Mouse (Mus musculus) liver, embryonic 13.5 days (tissue): Measurements from ENCODE around the gene Prtg. TPM values are rescaled to one million over a fixed set of nuclear protein-coding genes. Genes with fewer than 3 reads are reported as not detected.
A peak's percentile ranks its signal among the peaks of the same experiment; 100 is the strongest.

Source experiments
- ATAC-seq: fragments of 200-750 bp; cut with Nextera tagmentation; 2 replicates; pipeline ENCODE4 v1.8.0; 2017; ENCODE audit warnings: low read depth, mild to moderate bottlenecking, moderate number of reproducible peaks, moderate library complexity
- DNase-seq: peaks from one replicate; pipeline ENCODE4 v3.0.0; 2022
- H3K27ac ChIP-seq: fragments of 300-500 bp; sonication (generic); 2 replicates; pipeline ENCODE4 v1.5.1; 2015; ENCODE audit warnings: moderate library complexity, mild to moderate bottlenecking, inconsistent platforms
- H3K27me3 ChIP-seq: fragments of 300-500 bp; sonication (generic); 2 replicates; pipeline ENCODE4 v1.6.1; 2015; ENCODE audit warnings: mild to moderate bottlenecking, inconsistent platforms
- H3K36me3 ChIP-seq: fragments of 300-500 bp; sonication (generic); 2 replicates; pipeline ENCODE4 v1.6.1; 2015; ENCODE audit warnings: mild to moderate bottlenecking, inconsistent platforms
- H3K4me1 ChIP-seq: fragments of 300-500 bp; sonication (generic); replicated peaks from 2 replicates; pipeline ENCODE4 v1.6.1; 2015; ENCODE audit warnings: inconsistent platforms
- H3K4me2 ChIP-seq: fragments of 300-500 bp; sonication (generic); 2 replicates; pipeline ENCODE4 v1.6.1; 2015; ENCODE audit warnings: inconsistent platforms, mild to moderate bottlenecking, moderate library complexity
- H3K4me3 ChIP-seq: fragments of 300-500 bp; sonication (generic); replicated peaks from 2 replicates; pipeline ENCODE4 v1.5.1; 2015; ENCODE audit warnings: mild to moderate bottlenecking, inconsistent platforms
- H3K9ac ChIP-seq: fragments of 300-500 bp; sonication (generic); 2 replicates; pipeline ENCODE4 v1.6.1; 2015; ENCODE audit warnings: mild to moderate bottlenecking, inconsistent platforms
- H3K9me3 ChIP-seq: fragments of 300-500 bp; sonication (generic); replicated peaks from 2 replicates; pipeline ENCODE4 v1.6.1; 2016; ENCODE audit warnings: inconsistent platforms
- WGBS: fragments of 180-500 bp; shearing (Covaris S2); methylation state at CpG from one replicate; pipeline ENCODE4 v1.1.7; 2015; ENCODE audit not compliant: insufficient replicate concordance; 5-methylcytosine and 5-hydroxymethylcytosine counted together
- polyA plus RNA-seq: library from polyadenylated mRNA; unstranded; fragments of >200 nt; fragmentation: Nextera tagmentation; extraction: Ambion mirVana; gene quantifications from 2 replicates; pipeline ENCODE4 v1.2.1, GENCODE M21; 2015

Prtg gene
- 0.09 and 0.14 TPM in 2 replicates for polyA plus RNA-seq

GRCm38 (mm10) chr9:72806731-72807419, at the start of gene Prtg:
TSS of gene Prtg (plus strand) at chr9:72806874.
- Histone ChIP-seq H3K9ac (peak within 1 kb of the TSS; percentile 50), H3K4me2 (peak within 1 kb of the TSS; percentile 68), H3K36me3 (no peaks in the 10 kb centered on the region), H3K4me3 (peak within 1 kb of the TSS; percentile 62), H3K4me1 (peaks cover 5% of the 10 kb centered on the region; the same call in 1 of the 2 replicates), H3K27ac (no peak within 1 kb of the TSS), H3K9me3 (no peaks in the 10 kb centered on the region), H3K27me3 (peaks cover 69% of the 10 kb centered on the region)
- ATAC-seq (peak; percentile 57), DNase-seq (no peak)
- WGBS: under 1% methylated on average over 44 of the region's 57 CpGs

- DNase-seq (no peak), ATAC-seq (no peak)
- no peaks in the 10 kb centered on the region for H3K36me3 ChIP-seq
- no peaks in the 10 kb centered on the region for H3K9me3 ChIP-seq
- no peak overlapping the region for H3K27ac ChIP-seq
- no peak overlapping the region for H3K9ac ChIP-seq
- no peak overlapping the region for H3K4me2 ChIP-seq
- WGBS: 61% methylated on average over 5 of the region's 5 CpGs
- no peaks in the 10 kb centered on the region for H3K4me1 ChIP-seq
- H3K27me3 ChIP-seq: no peaks in the 10 kb centered on the region
- H3K4me3 ChIP-seq: no peak overlapping the region
Measured at GRCm38 (mm10) chr9:72757143-72757542, 49.5 kb upstream of the Prtg start.

DNA sequence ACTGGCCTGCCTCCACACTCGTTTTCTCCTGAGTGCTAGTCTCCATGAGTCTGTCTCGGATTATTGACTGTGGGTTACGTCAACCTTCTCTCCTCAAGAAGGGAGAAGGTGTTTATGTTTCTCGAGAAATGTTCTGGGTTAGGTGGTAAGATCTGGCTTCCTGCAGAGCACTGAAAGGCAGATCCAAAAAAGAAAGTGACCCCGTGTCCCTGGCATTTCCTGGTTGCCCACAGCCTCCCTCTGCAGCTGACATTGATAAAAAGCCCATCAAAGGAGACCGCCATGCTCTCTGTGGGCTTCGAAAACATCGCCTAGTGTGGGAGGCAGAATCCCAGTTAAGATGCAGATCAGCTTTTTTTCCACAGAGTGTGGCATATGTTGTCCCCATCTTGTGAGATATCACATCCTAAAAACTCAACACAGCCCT, 48.0 kb upstream of the Prtg start:
- ATAC-seq (no peak), DNase-seq (no peak)
- Histone ChIP-seq H3K27ac (no peak overlapping the region), H3K4me1 (no peaks in the 10 kb centered on the region), H3K36me3 (no peaks in the 10 kb centered on the region), H3K4me3 (no peak overlapping the region), H3K4me2 (no peak overlapping the region), H3K9me3 (no peaks in the 10 kb centered on the region), H3K27me3 (no peaks in the 10 kb centered on the region), H3K9ac (no peak overlapping the region)
- WGBS: 39% methylated on average over 8 of the region's 8 CpGs

GRCm38 (mm10) chr9:72763050-72763718, 43.5 kb upstream of the Prtg start:
- Histone ChIP-seq H3K9me3 (no peaks in the 10 kb centered on the region), H3K9ac (no peak overlapping the region), H3K4me1 (peaks cover 7% of the 10 kb centered on the region; the same call in 1 of the 2 replicates), H3K36me3 (no peaks in the 10 kb centered on the region), H3K27me3 (no peaks in the 10 kb centered on the region), H3K27ac (no peak overlapping the region), H3K4me3 (no peak overlapping the region), H3K4me2 (no peak overlapping the region)
- ATAC-seq (no peak), DNase-seq (no peak)
- 30% methylated on average over 3 of the region's 3 CpGs for WGBS

- DNase-seq: peak; percentile 53
- peak; percentile 26; the same call in 1 of the 2 replicates for ATAC-seq
Measured at GRCm38 (mm10) chr9:72766789-72767349, 39.8 kb upstream of the Prtg start.

GRCm38 (mm10) chr9:72775022-72775421, 31.7 kb upstream of the Prtg start:
- Histone ChIP-seq H3K4me2 (no peak overlapping the region), H3K4me3 (no peak overlapping the region), H3K27me3 (no peaks in the 10 kb centered on the region), H3K36me3 (no peaks in the 10 kb centered on the region), H3K9me3 (no peaks in the 10 kb centered on the region), H3K4me1 (0 out of 2 replicates have a peak, but pooled peaks cover 6% of the 10 kb centered on the region), H3K27ac (no peak overlapping the region), H3K9ac (no peak overlapping the region)
- 62% methylated on average over 4 of the region's 4 CpGs for WGBS
- DNase-seq (no peak), ATAC-seq (no peak)

More at GRCm38 (mm10) chr9:72766789-72767349, 39.8 kb upstream of the Prtg start:
- no peaks in the 10 kb centered on the region for H3K9me3 ChIP-seq
- 2% methylated on average over 17 of the region's 17 CpGs for WGBS
- peak overlapping the region; percentile 45 for H3K4me3 ChIP-seq
- no peaks in the 10 kb centered on the region for H3K27me3 ChIP-seq
- no peak overlapping the region for H3K27ac ChIP-seq
- peaks cover 7% of the 10 kb centered on the region; the same call in 1 of the 2 replicates for H3K4me1 ChIP-seq
- H3K36me3 ChIP-seq: no peaks in the 10 kb centered on the region
- peak overlapping the region; percentile 36; the same call in 1 of the 2 replicates for H3K9ac ChIP-seq
- peak overlapping the region; percentile 67 for H3K4me2 ChIP-seq

DNA sequence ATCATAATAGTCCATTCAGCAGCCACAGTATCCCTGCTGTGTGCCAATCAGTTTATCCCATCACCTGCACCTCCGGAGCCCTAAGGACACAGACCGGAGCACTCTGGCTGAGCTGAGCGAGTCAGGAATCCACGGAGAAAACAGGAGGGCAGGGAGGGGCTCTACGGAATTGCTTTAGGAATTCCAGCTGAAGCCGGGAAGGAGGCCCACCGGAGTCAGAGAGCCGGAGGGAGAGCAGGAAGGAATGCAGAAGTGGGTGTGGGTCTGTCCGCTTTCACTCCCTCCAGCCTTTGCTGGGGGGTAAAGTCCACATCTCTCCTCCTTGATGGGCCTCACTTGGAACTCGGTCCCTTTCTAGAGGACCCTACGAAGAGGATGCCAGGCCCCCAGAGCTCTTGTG, 27.7 kb upstream of the Prtg start:
- Histone ChIP-seq H3K9ac (no peak overlapping the region), H3K9me3 (no peaks in the 10 kb centered on the region), H3K27ac (no peak overlapping the region), H3K4me1 (peaks cover 12% of the 10 kb centered on the region; the same call in 1 of the 2 replicates), H3K36me3 (no peaks in the 10 kb centered on the region), H3K4me2 (no peak overlapping the region), H3K27me3 (no peaks in the 10 kb centered on the region), H3K4me3 (no peak overlapping the region)
- DNase-seq (no peak), ATAC-seq (no peak)
- WGBS: 58% methylated on average over 11 of the region's 11 CpGs

- ATAC-seq: no peak
- Histone ChIP-seq H3K9me3 (no peaks in the 10 kb centered on the region), H3K4me3 (no peak overlapping the region)
Measured at GRCm38 (mm10) chr9:72779733-72780132, 26.9 kb upstream of the Prtg start.

DNA sequence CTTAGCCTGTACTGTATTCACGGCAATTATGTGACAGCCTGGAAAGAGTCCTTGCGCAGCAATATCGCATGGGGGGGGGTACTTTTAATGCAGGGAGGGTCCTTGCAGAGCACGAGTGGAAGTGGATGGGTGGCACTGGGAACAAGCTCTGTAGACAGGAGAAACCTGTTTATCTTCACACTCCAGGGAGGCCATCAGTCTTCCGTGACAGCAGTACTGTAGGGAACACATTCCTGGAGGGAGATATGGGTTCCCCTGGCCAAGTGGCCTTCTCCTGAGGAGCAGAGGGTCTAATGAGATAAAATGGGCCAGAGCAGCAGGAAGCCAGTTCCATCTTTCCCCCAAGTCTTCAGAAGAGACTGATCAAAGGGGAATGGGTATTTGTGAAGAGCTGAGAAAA, 26.0 kb upstream of the Prtg start:
- Histone ChIP-seq H3K36me3 (no peaks in the 10 kb centered on the region), H3K9ac (no peak overlapping the region), H3K4me2 (no peak overlapping the region), H3K27me3 (no peaks in the 10 kb centered on the region), H3K9me3 (no peaks in the 10 kb centered on the region), H3K4me3 (no peak overlapping the region), H3K27ac (no peak overlapping the region), H3K4me1 (peaks cover 10% of the 10 kb centered on the region; the same call in 1 of the 2 replicates)
- 29% methylated on average over 5 of the region's 5 CpGs for WGBS
- DNase-seq (no peak), ATAC-seq (no peak)

More at GRCm38 (mm10) chr9:72779733-72780132, 26.9 kb upstream of the Prtg start:
- no peaks in the 10 kb centered on the region for H3K27me3 ChIP-seq
- no peak overlapping the region for H3K9ac ChIP-seq
- H3K4me1 ChIP-seq: peaks cover 10% of the 10 kb centered on the region; the same call in 1 of the 2 replicates
- H3K4me2 ChIP-seq: no peak overlapping the region
- no peak for DNase-seq
- WGBS: 24% methylated on average over 4 of the region's 4 CpGs
- no peaks in the 10 kb centered on the region for H3K36me3 ChIP-seq
- H3K27ac ChIP-seq: no peak overlapping the region

- H3K27me3 ChIP-seq: no peaks in the 10 kb centered on the region
- no peaks in the 10 kb centered on the region for H3K9me3 ChIP-seq
- H3K4me2 ChIP-seq: no peak overlapping the region
- H3K4me1 ChIP-seq: peaks cover 10% of the 10 kb centered on the region; the same call in 1 of the 2 replicates
- ATAC-seq (no peak), DNase-seq (no peak)
- no peak overlapping the region for H3K9ac ChIP-seq
- no peaks in the 10 kb centered on the region for H3K36me3 ChIP-seq
- no peak overlapping the region for H3K4me3 ChIP-seq
- H3K27ac ChIP-seq: no peak overlapping the region
- 21% methylated on average over 4 of the region's 4 CpGs for WGBS
Measured at GRCm38 (mm10) chr9:72781466-72781865, 25.2 kb upstream of the Prtg start.

GRCm38 (mm10) chr9:72782121-72782520, 24.6 kb upstream of the Prtg start:
- no peak for DNase-seq
- no peak overlapping the region for H3K27ac ChIP-seq
- H3K4me1 ChIP-seq: peaks cover 10% of the 10 kb centered on the region; the same call in 1 of the 2 replicates
- H3K4me2 ChIP-seq: no peak overlapping the region
- no peaks in the 10 kb centered on the region for H3K9me3 ChIP-seq
- 37% methylated on average over 8 of the region's 8 CpGs for WGBS
- H3K4me3 ChIP-seq: no peak overlapping the region
- no peaks in the 10 kb centered on the region for H3K27me3 ChIP-seq
- H3K9ac ChIP-seq: no peak overlapping the region
- ATAC-seq: no peak
- no peaks in the 10 kb centered on the region for H3K36me3 ChIP-seq
